Mouse (Mus musculus): Measurements from ENCODE around the gene Plk3. TPM values are rescaled to one million over a fixed set of nuclear protein-coding genes. Genes with fewer than 3 reads are reported as not detected.

Plk3 gene
- polyA plus RNA-seq, 1 experiment: 13.6 TPM

DNA sequence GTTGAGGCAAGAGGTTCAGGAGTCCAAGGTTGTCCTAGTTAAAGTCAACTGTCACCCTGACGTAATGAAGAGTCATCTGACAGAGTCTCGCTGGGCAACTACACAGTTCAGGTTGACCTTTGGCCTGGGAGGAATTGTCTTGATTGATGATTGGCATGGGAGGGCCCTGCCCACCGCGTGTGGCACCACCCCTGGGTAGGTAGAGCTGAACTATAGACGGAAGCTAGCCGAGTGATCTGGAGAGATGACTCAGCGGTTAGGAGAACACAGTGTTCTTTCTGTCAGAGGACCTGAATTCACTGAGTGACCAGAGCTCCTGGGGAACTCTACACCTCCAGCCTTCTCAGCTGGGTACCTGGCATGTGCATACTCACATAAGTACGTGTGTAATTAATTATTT, 2.3 kb upstream of the Plk3 start:
- no peaks in the 10 kb centered on the region for H3K27me3 ChIP-seq (ENCODE audit: control insufficient read depth, insufficient read depth, low read length)
- H3K4me3 ChIP-seq (replicated peaks; ENCODE audit: insufficient read depth, low read depth, low read length): no peak overlapping the region
- 38% methylated on average over 8 of the region's 8 CpGs for WGBS
- H3K4me1 ChIP-seq (ENCODE audit: control insufficient read depth, insufficient read depth, low read length): no peaks in the 10 kb centered on the region; the same call in 1 of the 2 replicates
- no peak for DNase-seq
- TF ChIP-seq POLR2A (IDR thresholded peaks at IDR 0.05; ENCODE audit: borderline replicate concordance, insufficient read depth, low read length): no peak
- TF ChIP-seq CTCF (IDR thresholded peaks at IDR 0.05; ENCODE audit: borderline replicate concordance, insufficient read depth, low read depth, low read length): no peak
- no peak overlapping the region for H3K27ac ChIP-seq (ENCODE audit: insufficient read depth, low read length)

DNA sequence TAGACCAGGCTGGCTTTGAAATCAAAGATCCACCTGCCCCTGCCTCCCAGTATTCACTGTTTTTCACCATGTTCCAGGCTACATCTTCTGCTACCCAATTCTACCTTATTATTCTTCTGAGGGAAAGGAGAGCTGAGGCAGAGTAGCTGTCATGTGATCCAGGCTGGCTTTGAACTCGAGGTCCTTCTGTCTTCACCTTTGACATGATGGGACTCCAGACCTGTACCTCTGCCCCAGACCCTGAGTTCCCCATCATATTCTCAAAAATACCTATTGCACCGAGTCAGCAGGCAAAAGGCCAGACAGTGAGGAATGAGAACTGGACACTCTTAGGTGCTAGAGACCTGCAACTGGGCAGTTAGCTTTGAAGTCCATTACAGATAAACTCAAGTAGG, 835 bp upstream of the Plk3 start:
- H3K4me1 ChIP-seq (ENCODE audit: control insufficient read depth, insufficient read depth, low read length): no peaks in the 10 kb centered on the region; the same call in 1 of the 2 replicates
- H3K4me3 ChIP-seq (replicated peaks; ENCODE audit: insufficient read depth, low read depth, low read length): no peak overlapping the region
- no peaks in the 10 kb centered on the region for H3K27me3 ChIP-seq (ENCODE audit: control insufficient read depth, insufficient read depth, low read length)
- TF ChIP-seq POLR2A (IDR thresholded peaks at IDR 0.05; ENCODE audit: borderline replicate concordance, insufficient read depth, low read length) (no peak), CTCF (IDR thresholded peaks at IDR 0.05; ENCODE audit: borderline replicate concordance, insufficient read depth, low read depth, low read length) (no peak)
- 35% methylated on average over 2 of the region's 2 CpGs for WGBS
- 0 out of 2 replicates have a peak overlapping the region, but pooled peaks have one; percentile 17 for H3K27ac ChIP-seq (ENCODE audit: insufficient read depth, low read length)
- DNase-seq: peak in 1 of 2 experiments; percentile 25

DNA sequence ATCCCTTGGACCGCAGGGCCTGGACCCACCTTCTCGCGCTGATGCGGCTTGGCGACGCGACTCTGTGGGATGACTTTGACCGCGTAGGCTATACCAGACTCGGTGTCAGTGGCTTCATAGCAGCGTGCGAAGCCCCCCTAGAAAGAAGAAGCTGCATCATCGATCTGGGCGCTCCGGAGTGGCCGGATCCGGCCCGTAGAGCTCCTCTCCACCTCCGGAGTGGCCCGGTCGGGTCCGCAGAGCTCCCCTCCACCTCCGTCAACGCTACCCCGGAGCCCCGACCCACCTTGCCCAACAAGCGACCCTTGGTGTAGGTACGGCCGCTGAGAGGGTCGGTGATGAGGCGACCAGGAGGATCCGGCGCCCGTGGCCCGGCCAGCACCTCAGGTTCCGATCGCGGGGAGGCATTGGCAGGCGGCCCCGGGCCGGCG, 382 bp downstream of the Plk3 start:
- TF ChIP-seq POLR2A (IDR thresholded peaks at IDR 0.05; ENCODE audit: borderline replicate concordance, insufficient read depth, low read length) (no peak), CTCF (IDR thresholded peaks at IDR 0.05; ENCODE audit: borderline replicate concordance, insufficient read depth, low read depth, low read length) (no peak)
- under 1% methylated on average over 42 of the region's 42 CpGs for WGBS
- no peak overlapping the region for H3K27ac ChIP-seq (ENCODE audit: insufficient read depth, low read length)
- H3K4me1 ChIP-seq (ENCODE audit: control insufficient read depth, insufficient read depth, low read length): no peaks in the 10 kb centered on the region; the same call in 1 of the 2 replicates
- no peaks in the 10 kb centered on the region for H3K27me3 ChIP-seq (ENCODE audit: control insufficient read depth, insufficient read depth, low read length)
- H3K4me3 ChIP-seq (replicated peaks; ENCODE audit: insufficient read depth, low read depth, low read length): peak overlapping the region; percentile 65
- no peak for DNase-seq

DNA sequence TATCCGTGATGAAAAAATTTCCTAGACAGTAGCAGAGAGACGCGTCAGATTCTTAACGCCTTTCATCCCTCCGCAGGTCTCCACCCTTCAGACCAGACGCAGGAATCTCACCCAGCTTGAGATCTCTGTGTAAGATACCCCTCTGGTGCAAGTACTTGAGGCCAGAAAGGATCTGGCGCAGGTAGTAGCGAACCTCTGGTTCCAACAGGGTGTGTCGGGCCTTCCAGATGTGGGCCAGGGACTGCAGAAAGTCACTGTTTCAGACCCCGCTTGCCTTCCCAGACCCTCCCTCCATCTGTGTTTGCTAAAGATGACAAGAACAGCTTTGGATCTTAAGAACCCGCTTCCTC, 994 bp downstream of the Plk3 start:
- Histone ChIP-seq H3K27me3 (ENCODE audit: control insufficient read depth, insufficient read depth, low read length) (no peaks in the 10 kb centered on the region), H3K27ac (ENCODE audit: insufficient read depth, low read length) (no peak overlapping the region), H3K4me3 (replicated peaks; ENCODE audit: insufficient read depth, low read depth, low read length) (peak overlapping the region; percentile 65), H3K4me1 (ENCODE audit: control insufficient read depth, insufficient read depth, low read length) (no peaks in the 10 kb centered on the region; the same call in 1 of the 2 replicates)
- no peak for DNase-seq
- 37% methylated on average over 11 of the region's 11 CpGs for WGBS
- TF ChIP-seq CTCF (IDR thresholded peaks at IDR 0.05; ENCODE audit: borderline replicate concordance, insufficient read depth, low read depth, low read length): no peak
- TF ChIP-seq POLR2A (IDR thresholded peaks at IDR 0.05; ENCODE audit: borderline replicate concordance, insufficient read depth, low read length): no peak

DNA sequence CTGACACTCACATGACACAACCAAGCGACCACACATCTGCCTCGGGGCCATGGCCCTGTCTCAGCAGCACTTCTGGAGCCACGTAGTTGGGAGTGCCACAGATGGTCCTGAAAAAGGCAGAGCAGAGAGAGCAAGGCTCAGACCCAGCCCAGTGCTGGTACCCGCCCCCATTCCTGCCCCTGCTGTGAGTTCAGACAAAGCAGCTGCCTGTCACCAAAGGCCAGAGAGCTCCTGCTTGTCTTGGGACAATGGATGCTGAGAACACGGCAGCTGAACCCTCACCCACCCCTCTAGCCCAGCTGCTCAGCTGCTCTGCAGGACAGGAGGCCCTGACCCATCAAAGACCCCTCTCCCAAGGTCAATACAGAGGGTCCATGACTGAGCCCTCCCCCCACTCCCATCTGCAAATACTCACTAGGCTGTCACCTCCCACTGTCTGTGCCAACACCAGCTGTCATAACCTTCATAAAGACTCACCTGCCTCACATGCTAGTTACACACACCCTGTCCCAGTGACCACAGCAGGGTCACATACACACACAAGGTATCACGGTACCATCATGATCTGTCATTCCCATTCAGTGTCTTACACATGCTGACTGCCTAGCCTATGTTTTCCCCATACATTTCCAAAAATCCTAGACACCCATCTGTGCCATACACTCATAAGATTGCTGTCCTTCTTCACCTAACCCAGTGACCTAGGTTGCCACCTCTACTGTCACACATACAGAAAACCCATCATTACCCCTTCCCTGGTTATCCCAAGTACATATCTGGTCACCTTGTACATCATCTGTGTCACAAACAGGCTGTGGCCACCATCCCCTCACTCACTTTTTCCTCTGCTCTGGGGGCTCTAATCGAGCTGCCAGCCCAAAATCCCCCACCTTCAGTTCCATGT, 1.6 kb downstream of the Plk3 start:
- Histone ChIP-seq H3K4me1 (ENCODE audit: control insufficient read depth, insufficient read depth, low read length) (no peaks in the 10 kb centered on the region; the same call in 1 of the 2 replicates), H3K4me3 (replicated peaks; ENCODE audit: insufficient read depth, low read depth, low read length) (no peak overlapping the region), H3K27me3 (ENCODE audit: control insufficient read depth, insufficient read depth, low read length) (no peaks in the 10 kb centered on the region), H3K27ac (ENCODE audit: insufficient read depth, low read length) (no peak overlapping the region)
- DNase-seq: no peak
- WGBS: 55% methylated on average over 7 of the region's 7 CpGs
- no peak for TF ChIP-seq POLR2A (IDR thresholded peaks at IDR 0.05; ENCODE audit: borderline replicate concordance, insufficient read depth, low read length)
- TF ChIP-seq CTCF (IDR thresholded peaks at IDR 0.05; ENCODE audit: borderline replicate concordance, insufficient read depth, low read depth, low read length): no peak

DNA sequence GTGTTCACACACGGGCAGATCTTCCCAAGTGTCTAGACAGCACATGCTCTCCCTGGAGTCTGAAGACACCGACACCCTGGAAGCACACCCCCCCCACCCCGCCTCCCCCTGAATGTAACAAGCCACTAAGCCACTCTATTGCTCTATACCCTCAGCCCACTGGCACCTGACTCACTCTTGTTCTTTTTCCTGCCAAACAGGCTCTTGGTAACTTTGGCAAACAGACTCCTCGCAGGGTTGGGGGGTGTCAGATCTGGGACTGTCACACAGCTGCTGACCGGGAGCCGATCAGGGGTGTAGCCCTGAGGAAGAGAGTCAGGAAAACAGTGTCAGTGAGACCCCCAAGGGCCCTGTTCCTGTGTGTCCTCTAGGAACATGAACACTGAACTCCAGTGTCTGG, 2.6 kb downstream of the Plk3 start:
- 41% methylated on average over 6 of the region's 6 CpGs for WGBS

DNA sequence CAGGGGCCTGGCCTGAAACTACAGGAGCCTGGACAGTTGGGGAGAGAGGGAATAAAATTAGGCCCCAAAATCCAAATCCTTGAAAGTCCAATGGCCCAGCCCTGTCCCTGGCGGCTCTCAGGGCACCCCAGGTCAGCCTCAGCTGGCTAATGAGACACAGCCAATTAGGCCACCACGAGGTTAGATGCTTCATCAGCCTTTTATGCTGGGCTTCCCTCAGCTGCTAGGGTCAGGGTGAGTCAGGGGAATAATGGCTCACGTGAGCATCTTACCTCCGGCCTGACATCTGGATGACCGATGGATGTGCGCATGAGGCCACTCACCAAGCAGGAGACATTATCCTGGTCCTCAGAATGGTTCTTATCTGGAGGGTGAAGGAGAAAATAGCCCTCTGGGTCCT, 3.0 kb downstream of the Plk3 start:
- H3K27ac ChIP-seq (ENCODE audit: insufficient read depth, low read length): no peak overlapping the region
- no peak overlapping the region for H3K4me3 ChIP-seq (replicated peaks; ENCODE audit: insufficient read depth, low read depth, low read length)
- TF ChIP-seq POLR2A (IDR thresholded peaks at IDR 0.05; ENCODE audit: borderline replicate concordance, insufficient read depth, low read length): no peak
- no peak for TF ChIP-seq CTCF (IDR thresholded peaks at IDR 0.05; ENCODE audit: borderline replicate concordance, insufficient read depth, low read depth, low read length)
- 52% methylated on average over 6 of the region's 6 CpGs for whole genome bisulfite sequencing
- no peaks in the 10 kb centered on the region for H3K27me3 ChIP-seq (ENCODE audit: control insufficient read depth, insufficient read depth, low read length)
- peaks cover 4% of the 10 kb centered on the region for H3K4me1 ChIP-seq (ENCODE audit: control insufficient read depth, insufficient read depth, low read length)
- no peak for DNase-seq

More for the DNA sequence above, 2.6 kb downstream of the Plk3 start:
- Histone ChIP-seq H3K4me1 (ENCODE audit: control insufficient read depth, insufficient read depth, low read length) (no peaks in the 10 kb centered on the region; the same call in none of the 2 replicates), H3K27ac (ENCODE audit: insufficient read depth, low read length) (no peak overlapping the region), H3K4me3 (replicated peaks; ENCODE audit: insufficient read depth, low read depth, low read length) (no peak overlapping the region), H3K27me3 (ENCODE audit: control insufficient read depth, insufficient read depth, low read length) (no peaks in the 10 kb centered on the region)
- DNase-seq: no peak
- no peak for TF ChIP-seq CTCF (IDR thresholded peaks at IDR 0.05; ENCODE audit: borderline replicate concordance, insufficient read depth, low read depth, low read length)
- no peak for TF ChIP-seq POLR2A (IDR thresholded peaks at IDR 0.05; ENCODE audit: borderline replicate concordance, insufficient read depth, low read length)
